Mouse (Mus musculus) layer of hippocampus, adult 9-11 months (tissue): ENCODE data around the gene Nme7.
A peak's percentile ranks its signal among the peaks of the same experiment; 100 is the strongest.

ENCODE experiments used
- DNase-seq: peaks from one replicate; pipeline ENCODE4 v3.0.0; 2022

Nme7 gene

DNA sequence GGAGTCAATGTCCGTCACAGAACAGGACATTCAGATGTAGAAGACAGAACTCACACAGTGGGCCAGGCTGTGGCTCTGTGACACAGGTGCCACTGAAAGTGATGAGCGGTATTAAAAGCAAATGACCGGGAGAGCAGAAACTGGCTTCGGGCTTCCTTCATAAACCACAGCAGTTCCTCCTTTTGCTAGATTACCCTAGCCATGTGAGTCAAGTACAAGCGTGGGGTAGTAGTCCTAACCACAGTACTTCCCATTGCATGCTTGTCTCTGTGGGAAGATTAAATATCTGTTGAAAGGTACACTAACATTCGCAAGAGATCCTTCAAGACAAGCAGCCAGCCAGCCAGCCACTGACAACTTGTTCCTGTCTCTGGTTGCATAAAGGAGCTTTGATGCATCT lies 136.3 kb downstream of the Nme7 start:
- DNase-seq, result no peak

DNA sequence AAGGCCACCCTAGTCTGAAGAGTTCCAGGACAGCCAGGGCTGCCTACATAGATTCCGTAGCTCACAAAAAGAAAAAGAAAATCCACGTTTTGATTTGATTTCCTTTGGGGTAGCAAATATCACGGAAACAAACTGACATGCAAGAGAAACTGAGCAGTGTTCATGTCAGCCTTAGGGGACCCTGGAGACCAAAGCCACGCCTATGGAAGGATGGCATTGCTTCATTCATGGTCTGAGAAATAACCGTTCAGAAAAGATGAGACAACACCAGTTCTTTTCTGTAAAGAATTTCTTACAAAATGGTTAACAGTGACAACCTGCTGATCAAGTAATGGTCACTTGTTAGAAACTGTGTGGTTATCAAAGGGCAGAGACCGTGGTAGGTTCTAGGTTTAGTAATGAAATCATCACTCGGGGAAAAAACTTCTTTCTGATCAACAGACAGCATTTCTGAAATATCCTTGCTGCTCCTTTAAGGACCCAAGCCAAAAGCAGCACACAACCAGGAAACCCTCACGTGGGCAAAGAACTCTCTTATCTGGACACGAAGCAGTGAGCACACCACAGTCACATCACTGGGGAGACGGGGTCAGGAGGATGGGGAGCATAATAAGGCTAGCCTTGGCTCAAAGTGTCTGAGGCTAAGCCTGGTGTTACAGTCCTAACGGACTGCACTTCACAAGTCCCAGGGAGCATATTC lies 136.9 kb downstream of the Nme7 start:
- DNase-seq, result no peak

DNA sequence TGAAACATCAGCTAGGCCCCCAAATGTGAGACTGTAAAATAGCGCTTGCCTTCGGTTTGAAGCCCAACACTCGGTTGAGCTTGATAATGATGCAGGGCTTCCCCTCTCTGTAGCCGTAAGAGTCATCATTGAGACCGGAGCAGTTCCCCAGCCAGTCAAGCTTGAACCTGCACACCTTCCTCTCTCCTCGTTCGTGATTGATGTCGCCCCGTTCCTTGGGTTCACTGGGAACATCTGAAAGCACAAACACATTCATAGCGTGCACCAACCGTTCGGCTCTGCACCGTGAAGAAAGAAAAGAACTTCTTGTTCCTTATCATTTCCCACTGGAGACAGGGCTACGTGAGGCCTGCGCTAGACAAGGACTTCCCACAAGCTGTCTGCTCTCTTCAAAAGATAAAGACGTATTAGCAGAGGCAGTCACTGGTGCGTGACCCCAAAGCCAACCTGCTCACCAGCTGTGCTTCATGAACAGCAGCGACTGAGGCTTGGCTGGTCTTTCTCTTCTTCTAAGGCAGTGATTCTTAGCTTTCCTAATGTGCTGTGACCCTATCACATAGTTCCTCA lies 137.6 kb downstream of the Nme7 start:
- DNase-seq, result no peak

DNA sequence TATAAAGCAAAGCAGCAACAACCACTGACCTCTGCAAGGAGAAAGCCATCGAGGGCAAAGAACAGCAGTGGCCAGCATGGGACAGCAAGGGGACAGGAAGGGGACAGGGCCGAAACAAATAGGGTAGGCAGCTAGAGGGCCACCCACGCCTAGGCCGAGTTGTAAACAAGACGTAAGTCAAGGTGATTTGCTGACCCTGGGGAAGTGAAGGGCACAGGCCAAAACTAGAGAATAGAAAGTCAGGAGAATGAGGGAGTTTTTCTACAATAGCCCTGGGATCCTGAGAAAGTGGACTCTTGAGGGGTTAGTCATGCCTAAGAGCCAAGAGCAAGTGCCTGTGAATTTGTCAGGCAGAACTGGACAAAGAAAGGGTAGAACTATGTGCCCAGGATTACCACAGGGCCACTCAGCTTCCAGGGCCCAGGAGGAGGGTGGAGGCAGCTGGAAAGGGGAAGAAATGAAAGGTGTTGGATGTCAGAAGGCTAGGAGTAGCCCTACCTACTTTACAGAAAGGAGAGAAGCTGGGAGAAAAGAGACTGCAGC lies 141.8 kb downstream of the Nme7 start:
- DNase-seq, result no peak

DNA sequence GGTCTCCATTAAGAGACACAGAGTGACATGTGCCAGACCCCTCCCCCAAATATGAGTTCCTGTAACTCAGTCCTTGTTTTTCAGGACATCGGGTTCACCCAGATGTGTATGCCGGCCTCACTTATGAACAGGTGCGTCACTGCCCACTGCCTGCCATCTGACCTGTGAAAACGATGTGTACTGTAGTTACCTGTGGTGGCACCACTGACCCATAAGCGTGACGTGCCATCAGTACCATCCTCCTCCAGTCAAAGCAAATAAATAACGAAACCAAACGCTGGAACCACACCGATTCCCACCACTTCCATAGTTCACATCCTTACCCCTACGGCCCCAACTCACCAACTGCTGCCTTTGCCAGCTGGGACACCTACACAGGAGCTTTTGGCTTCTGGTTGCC lies 142.6 kb downstream of the Nme7 start:
- DNase-seq, result no peak

DNA sequence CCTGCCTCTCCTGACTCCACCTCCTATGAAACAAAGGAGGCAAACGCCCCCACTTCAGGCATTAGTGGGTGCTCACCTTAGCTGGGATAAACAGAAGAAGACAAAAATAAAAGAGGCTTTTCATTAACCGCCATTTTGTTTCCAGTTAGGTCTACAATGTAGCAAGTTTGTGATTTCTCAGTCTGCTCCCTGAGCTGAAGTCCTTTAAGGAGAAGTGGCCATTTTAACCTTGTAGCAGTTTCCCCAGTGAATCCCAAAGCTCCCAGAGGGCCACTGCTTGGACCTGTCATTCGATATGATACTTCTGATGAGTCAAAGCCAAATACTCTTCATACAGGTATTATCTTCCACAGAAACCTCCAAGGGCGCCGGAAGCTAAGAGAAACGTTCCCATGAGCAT lies 143.6 kb downstream of the Nme7 start:
- no peak for DNase-seq

DNA sequence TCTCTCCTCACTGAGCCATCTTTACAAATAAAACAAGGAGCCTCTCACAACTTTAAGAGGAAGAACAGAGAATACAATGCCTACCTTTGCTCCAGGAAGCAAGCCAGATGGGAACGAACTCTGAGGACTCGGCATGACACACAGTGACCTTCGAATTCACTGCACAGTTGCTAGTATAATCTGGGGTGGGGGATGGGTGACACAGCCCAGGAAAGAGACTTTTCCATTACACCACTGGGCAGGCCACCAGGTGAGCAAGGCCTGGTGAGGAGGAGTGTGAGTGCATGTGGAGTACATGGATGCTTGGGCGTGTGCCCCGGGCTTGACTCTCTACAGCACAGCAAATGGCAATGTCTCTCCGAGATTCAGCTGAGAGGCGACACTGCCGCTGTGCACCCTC lies 145.7 kb downstream of the Nme7 start:
- no peak for DNase-seq

DNA sequence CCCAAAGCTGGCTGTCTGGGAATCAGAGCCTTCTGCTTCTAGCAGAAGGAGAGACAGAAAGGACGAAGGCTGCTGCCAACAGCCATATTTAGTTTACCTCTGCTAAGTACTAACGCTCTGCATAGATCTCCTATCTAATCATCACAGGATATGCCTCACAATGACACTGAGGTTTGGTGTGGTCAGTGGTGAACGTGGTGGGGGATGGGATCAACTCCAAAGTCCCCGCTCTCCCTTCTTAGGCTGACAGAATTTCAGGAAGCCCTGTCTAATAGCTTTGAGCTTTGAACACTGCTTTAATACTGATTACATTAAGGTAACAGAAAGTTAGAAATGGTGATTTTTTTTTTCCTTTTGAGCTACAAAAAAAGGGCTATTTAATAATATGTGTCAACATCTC lies 146.3 kb downstream of the Nme7 start:
- no peak for DNase-seq

DNA sequence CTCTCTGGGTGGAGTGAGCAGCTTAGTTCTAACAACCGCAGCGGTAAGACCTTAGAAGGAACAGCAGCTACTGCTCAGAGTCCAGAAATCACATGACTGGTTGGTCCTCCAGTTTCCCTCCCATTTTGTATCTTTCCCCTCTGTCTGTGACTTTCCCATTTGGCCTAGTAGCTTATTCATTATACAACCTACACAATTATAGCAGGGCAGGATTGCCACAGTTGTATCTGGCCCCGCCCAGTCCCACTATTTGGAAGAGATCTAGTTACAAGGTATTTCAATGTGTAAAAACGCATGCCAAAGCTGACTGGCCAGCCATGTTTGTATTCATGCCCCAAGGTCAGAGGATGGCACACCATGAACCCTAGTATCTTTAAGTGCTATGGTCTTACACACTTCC lies 146.7 kb downstream of the Nme7 start:
- no peak for DNase-seq

DNA sequence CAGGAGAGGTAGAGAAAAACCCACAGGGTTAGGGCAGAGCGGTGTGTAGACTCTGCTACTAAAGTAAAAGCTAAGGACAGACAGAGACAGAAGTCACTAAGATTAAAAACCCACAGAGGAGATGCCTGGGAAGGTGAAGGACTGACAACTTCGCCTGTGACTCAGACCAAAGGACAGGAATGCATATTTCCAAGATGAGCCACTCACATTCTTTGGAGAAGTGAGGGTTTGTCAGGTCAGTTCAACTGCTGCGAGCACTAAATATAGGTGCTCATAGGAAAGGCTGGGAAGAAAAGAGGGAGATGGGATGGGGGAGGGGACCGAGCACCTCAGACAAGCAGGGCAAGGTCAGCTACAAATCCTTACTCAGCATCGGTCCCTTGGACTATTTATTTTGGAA lies 147.4 kb downstream of the Nme7 start:
- DNase-seq, result no peak

DNA sequence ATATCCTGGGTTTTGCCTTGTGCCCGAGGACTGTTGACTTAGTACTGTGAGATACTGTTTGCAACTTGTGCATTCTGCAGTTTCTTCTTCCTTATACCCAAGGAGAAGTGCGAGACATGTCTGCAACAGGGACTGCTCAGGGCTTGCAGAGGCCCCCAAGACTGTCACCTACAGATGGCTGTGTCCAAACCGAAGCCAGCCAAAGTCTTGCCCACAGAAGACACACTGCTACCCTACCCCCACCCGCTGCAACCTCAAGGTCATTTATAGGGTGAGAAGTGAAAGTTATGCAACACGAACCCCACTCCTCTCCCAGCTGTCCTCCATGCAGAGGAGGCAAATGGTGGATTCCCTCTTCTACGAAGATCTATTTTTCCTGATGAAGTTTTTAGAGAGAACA lies 148.7 kb downstream of the Nme7 start:
- DNase-seq, result no peak

DNA sequence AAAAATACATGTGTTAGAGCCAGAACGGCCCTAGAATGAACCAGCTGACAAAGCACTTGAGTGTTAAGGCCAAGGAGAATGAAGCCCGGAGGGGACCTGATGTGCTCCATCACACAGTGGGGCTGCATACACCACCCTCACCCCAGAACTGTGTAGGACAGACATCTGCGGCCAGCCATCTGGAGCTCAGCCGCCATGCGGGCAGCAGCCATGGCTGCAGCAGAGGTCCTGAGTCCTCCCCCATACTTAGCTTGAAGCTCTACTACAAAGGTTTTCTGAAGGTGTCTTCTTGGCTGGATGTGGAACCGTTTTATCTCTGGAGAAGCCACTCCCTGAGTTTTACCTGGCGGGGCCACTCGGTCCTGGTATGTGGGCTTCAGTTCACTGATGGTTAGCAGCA lies 149.2 kb downstream of the Nme7 start:
- no peak for DNase-seq

DNA sequence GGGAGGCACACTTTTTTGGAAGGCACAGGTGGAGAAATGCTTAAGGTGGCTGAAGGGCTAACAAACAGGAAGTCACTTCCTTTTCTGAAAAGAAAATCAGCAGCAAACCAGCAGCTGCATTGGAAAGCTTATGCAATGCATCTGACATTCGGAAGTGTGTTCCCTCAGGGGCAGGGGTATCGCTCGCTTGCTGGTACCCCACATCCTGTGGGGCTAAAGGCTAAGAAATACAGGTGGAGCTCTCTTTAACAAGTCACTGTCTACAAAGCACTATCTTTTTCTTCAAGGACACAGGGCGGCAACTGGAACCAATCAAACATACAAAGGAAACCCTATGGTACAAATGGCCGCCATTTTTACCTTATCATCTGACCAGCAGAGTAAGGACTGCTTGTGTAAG lies 149.8 kb downstream of the Nme7 start:
- DNase-seq, result no peak

DNA sequence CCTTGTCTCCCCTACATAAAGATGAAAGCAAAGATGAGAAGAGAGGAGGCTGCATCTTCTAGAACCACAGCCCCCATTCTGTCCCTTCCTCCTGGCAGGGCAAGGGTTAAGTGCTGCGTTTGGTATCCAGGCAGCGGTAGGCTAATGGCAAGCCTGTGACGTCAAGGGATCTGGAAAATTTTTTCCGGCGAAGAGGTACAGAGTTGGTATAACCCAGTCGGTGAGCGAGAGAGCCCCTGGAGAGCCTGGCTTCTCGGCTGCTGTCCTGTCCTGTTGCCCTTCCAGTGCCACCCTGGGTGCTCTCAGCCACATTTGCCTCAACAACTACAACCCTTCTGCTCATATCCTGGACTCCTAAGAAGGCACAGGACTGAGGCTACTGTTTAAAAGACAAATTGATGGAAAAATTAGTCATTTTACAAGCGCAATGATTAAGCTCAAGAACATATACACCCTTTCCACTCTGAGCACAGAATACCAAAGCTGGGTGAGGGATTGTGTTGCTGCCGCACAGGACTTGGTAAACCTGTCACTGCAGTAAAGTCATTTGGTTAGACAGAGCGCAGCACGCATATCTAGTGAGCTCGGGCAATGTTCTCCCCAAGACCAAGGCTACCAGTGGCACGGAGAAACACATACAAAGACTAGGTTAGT lies 151.0 kb downstream of the Nme7 start:
- DNase-seq, result peak; percentile 77

DNA sequence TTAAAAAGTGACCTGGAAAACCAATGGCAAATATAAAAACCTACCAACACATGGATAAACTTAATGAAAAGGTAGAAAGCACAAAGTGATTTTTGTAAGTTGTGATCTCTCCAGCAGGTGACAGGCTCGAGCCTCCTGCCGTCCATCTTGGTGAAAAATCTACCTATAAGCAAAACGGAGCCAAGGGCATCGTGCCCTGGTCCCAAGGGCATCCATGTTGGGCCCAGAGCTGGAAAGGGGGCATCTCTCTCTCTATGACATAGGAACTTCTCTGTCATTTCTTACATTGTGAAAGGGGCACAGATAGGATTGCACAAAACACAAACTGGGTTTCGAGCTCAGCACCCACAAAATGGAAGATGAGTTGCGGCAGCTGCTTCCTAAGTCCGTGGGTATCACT lies 151.7 kb downstream of the Nme7 start:
- no peak for DNase-seq

DNA sequence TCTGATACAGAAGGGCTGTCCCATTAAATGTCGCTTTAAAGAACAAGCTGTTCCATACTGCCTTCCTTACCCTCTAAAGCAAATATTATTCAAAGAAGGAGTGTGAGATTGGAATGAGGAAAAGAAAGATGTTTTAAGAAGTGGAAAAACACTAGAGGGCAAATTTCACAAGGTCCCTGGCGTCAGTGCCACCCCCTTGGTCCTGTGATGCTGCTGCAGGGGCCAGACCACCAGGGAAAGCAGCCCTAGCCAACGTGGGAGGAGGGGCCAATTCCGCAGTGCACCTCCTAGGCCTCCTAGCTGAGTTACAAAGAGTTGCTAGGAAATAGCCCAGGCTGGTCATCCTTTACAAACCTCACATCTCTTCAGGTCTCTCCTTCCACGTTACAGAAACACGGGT lies 152.1 kb downstream of the Nme7 start:
- no peak for DNase-seq

DNA sequence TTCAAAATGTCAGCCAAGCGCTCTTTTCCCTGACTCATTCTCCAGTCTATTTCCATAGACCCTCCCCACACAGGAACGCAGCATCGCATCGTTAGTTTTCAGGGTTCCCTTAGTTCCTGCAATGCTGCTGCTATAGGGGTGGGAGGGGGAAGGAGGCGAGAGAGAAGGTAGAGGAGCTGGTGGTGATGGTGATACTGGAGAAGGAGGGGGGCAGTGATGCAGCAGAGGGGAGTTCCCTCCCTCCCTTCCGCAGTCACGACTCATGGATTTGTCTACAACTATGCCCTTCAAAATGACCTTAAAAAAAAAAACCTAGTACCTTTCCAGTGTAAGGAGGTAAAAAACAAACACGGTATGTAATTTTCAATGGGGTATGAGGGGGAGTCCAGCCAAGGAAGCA lies 152.8 kb downstream of the Nme7 start:
- DNase-seq, result peak; percentile 67

DNA sequence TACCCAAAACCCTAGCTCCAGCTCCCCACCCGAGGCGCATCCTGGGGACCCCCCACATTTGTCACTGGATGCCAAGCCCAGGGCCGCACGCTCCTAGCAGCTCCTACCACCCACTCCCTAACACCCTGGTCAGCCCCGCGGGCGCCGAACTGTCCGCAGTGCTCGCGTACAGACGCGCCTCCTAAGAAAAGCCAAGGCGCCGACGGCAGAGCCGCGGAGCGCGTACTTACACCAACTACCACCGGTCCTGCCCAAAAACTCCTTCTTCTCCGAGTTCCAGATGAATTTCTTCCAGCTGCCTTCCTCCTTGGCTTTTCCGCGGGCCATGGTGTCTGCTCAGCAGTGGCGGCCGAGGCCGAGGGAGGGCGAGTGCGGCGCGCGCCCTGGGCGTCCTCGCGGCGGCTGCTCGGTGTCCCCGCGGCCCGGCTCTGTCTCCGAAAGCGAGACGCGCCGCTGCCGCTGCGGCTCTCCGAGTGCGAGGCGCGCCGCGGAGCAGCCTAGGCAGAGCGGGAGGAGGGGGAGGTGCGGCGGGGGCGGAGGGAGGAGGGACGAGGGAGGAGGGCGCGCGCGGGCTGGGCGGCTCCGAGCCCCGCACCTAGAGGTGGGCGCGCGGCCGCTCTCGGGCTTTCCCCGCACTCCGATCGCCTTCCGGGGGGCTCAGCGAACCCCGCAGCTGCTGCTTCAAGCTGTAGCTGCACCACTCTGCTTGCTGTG lies 153.8 kb downstream of the Nme7 start:
- peak; percentile 60 for DNase-seq

DNA sequence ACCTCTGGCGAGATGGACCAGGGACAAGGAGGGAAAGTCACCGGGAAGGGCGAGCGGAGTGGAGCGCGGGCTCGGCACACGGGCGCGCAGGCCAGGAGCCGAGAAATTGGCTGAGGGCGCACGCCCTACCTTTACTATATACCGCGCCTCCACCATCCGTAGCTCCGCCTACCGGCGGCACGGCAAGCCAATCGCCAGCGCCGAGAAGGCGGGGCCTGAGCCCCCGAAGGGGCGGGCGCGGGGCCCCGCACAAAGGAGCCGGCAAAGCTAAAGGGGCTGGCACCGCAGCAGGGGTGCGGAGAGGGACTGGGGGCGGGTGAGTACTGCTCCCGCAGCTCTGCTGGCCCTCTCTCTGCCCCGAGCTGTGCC lies 154.3 kb downstream of the Nme7 start, which contains the start of gene Atp1b1:
Gene Atp1b1, minus strand, starts transcription at position 111 of the 369 bp plus-strand sequence.
- peak; percentile 88 for DNase-seq

DNA sequence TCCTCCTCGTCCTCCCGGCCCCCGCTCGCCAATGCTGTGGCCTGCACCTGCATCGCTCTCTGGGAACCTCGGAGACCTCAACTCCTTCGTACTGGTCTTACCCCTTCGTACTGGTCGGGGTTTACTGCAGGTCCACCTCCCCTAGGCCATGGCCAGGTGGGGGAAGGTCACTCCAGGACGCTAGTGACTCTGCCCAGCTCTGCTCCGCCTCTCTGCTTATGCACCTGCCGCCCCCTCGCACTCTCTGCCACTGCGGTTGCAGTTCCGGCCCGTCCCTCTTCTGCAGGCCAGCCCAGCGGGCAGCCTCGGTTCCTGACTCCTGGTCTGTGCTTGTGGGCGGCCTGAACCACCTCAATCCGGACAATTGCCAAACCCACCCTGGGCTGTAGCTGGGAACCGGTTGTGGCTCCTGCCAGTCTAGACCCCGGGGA lies 154.7 kb downstream of the Nme7 start:
- DNase-seq, result no peak

DNA sequence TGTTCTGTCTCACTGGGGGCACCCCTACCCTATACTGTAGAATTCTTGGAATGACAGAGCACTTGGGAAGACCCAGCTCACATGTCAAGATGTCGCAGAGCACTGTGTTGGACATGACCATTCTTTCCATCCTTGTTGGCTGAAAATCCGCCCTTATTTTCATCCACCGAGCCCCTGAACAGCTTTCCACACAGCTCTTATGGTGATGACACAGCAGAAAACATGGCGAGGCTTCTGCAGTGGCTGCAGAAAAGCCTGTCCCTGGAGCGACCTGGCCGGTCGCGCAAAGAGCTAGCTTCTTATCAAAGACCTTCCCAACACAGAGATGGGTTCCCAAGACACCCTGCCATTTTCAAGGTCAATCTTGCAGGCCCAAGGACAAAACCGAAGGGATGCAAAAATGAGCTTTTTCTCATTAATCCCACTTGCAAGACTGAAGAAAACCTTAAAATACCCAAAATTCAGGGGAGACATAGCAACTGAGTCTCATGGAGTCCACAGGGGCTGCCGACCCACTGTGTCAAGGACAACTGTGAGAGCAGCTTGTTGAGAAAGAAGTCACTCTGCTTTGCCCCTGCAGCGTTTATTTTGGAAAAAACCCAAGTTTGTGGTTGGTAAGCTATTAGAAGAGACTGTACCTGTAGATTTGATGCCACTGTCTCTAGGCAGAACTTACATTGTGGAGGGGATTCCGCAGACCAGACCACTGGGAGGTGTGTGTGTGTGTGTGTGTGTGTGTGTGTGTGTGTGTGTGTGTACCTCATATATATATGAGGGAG lies 155.4 kb downstream of the Nme7 start:
- DNase-seq, result no peak

DNA sequence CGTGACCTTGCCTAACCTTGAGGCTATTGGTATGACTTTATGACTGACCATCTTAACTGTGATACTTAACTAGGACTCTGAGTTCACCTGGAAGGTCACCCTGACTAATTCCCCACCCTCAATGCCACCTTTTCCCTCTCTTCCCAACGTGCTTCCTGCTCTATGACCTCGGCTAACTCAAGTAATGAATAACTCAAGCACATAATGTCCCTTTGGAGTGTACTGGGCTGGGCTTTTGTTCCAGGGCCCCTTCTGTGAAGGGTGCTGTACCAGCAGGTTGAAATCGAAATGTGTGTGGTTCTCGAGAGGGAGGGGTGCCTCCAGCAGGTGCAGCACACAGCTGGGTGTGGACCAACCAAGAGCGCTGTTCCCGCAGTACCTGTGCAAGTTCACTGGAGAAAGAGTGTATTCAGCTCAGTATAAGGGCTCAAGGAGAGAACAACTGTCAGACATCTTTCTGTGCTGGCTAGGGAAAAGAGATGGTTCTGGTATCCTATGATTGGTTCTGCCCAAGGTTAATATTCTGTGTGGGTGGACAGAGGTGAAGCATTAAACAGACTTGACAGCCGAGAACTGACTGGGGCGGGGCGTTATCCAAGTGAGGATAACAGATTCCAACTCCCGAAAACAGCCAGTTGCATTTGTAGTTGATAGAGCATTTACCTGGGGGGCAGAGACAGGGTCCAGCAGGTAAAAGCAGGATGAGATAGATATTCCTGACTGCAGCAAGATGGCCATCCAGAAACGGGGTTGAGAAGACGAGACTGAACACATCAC lies 157.2 kb downstream of the Nme7 start:
- DNase-seq, result no peak
